Mouse (Mus musculus) neural tube, embryonic 15.5 days (tissue): Measurements from ENCODE around the gene Gm12184. TPM values are rescaled to one million over a fixed set of nuclear protein-coding genes. Genes with fewer than 3 reads are reported as not detected.

Experiments
- ATAC-seq: fragments of 200-750 bp; cut with Nextera tagmentation; 2 replicates; pipeline ENCODE4 v1.8.0; 2017; ENCODE audit warnings: mild to moderate bottlenecking, moderate TSS enrichment, moderate library complexity; ENCODE audit not compliant: low FRiP score
- H3K27ac ChIP-seq: fragments of 300-500 bp; sonication (generic); replicated peaks from 2 replicates; pipeline ENCODE4 v1.5.1; 2015; ENCODE audit warnings: mild to moderate bottlenecking, inconsistent platforms
- H3K27me3 ChIP-seq: fragments of 300-500 bp; sonication (generic); replicated peaks from 2 replicates; pipeline ENCODE4 v1.6.1; 2015; ENCODE audit warnings: inconsistent platforms
- H3K36me3 ChIP-seq: fragments of 300-500 bp; sonication (generic); 2 replicates; pipeline ENCODE4 v1.6.1; 2015; ENCODE audit warnings: inconsistent platforms
- H3K4me1 ChIP-seq: fragments of 300-500 bp; sonication (generic); 2 replicates; pipeline ENCODE4 v1.6.1; 2015; ENCODE audit warnings: inconsistent platforms
- H3K4me2 ChIP-seq: fragments of 300-500 bp; sonication (generic); 2 replicates; pipeline ENCODE4 v1.6.1; 2015; ENCODE audit warnings: inconsistent platforms, mild to moderate bottlenecking, moderate library complexity
- H3K4me3 ChIP-seq: fragments of 300-500 bp; sonication (generic); replicated peaks from 2 replicates; pipeline ENCODE4 v1.5.1; 2015; ENCODE audit warnings: mild to moderate bottlenecking, inconsistent platforms
- H3K9ac ChIP-seq: fragments of 300-500 bp; sonication (generic); replicated peaks from 2 replicates; pipeline ENCODE4 v1.6.1; 2015; ENCODE audit warnings: mild to moderate bottlenecking, inconsistent platforms
- H3K9me3 ChIP-seq: fragments of 300-500 bp; sonication (generic); replicated peaks from 2 replicates; pipeline ENCODE4 v1.6.1; 2016; ENCODE audit warnings: inconsistent platforms
- WGBS: fragments of 180-500 bp; shearing (Covaris S2); methylation state at CpG from one replicate; pipeline ENCODE4 v1.1.7; 2015; ENCODE audit warnings: mixed read lengths; 5-methylcytosine and 5-hydroxymethylcytosine counted together
- polyA plus RNA-seq: library from polyadenylated mRNA; unstranded; fragments of >200 nt; fragmentation: Nextera tagmentation; extraction: Ambion mirVana; gene quantifications from 2 replicates; pipeline ENCODE4 v1.2.1, GENCODE M21; 2015

The Gm12184 gene
- polyA plus RNA-seq, 1 experiment from 2014 or later = 3.3 TPM

DNA sequence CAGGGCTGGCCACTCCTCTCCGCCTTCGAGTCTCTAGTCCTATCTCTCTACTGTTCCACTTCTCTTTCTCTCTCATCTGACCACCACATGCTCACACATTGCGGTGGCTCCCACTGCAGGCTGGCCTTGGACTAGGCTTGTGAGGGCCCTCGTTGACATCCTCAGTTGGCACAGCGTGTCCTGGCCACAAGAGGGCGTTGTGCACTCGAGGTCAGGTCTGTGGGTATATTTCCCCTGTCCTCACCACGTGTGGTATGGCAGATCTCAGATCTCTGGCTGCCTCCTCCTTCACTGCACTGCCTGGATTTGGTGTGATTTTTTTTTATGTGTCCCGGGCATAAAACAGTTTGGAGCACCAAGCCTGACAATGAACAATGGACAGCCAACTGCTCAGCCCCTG, 49.8 kb downstream of the Gm12184 start:
- Histone ChIP-seq H3K4me2 (no peak overlapping the region), H3K27ac (no peak overlapping the region), H3K9ac (no peak overlapping the region), H3K9me3 (no peaks in the 10 kb centered on the region), H3K36me3 (no peaks in the 10 kb centered on the region), H3K4me1 (peaks cover 3% of the 10 kb centered on the region; the same call in 1 of the 2 replicates), H3K27me3 (no peaks in the 10 kb centered on the region; the same call in 1 of the 2 replicates), H3K4me3 (no peak overlapping the region)
- no peak for ATAC-seq
- 47% methylated on average over 9 of the region's 9 CpGs for WGBS

DNA sequence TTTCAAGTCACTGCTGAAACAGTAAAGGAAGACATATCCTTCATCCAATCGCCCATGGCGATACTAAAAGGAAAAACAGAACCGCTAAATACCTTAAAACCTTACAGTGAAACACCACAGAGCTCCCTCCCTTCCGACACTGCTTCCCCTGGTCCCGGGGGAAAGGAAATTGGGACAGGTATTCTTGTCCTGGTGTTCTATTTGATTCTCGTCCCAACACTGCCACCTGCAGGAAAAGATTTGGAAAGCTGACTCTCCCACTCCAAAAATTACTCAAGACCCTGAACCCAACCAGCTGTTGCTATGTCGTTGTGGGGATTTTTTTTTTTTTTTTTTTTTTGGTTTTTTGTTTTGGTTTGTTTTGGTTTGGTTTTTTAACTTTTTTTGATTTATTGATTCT, 51.0 kb downstream of the Gm12184 start:
- ATAC-seq = peak; percentile 62; the same call in 1 of the 2 replicates
- Histone ChIP-seq H3K27ac (no peak overlapping the region), H3K4me2 (peak overlapping the region; percentile 46), H3K9me3 (no peaks in the 10 kb centered on the region), H3K4me3 (0 out of 2 replicates have a peak overlapping the region, but pooled peaks have one; percentile 15), H3K4me1 (peaks cover 3% of the 10 kb centered on the region; the same call in 1 of the 2 replicates), H3K27me3 (no peaks in the 10 kb centered on the region; the same call in 1 of the 2 replicates), H3K9ac (no peak overlapping the region), H3K36me3 (no peaks in the 10 kb centered on the region)
- WGBS = 2% methylated on average over 7 of the region's 7 CpGs

Other genes with a start within 250 kb of the Gm12184 start
- gene Rack1, start 26.3 kb downstream of the Gm12184 start, polyA plus RNA-seq = 351 and 459 TPM in 2 replicates
- 6.4 and 7.3 TPM in 2 replicates for gene Trim41, start 9.3 kb downstream of the Gm12184 start, polyA plus RNA-seq
- 2.1 and 2.6 TPM in 2 replicates for gene Trim7, start 515 bp downstream of the Gm12184 start, polyA plus RNA-seq
- gene Irgm1, start 45.0 kb upstream of the Gm12184 start, polyA plus RNA-seq = 4.2 and 12.2 TPM in 2 replicates
- 0.18 and 0.24 TPM in 2 replicates for gene Gm5431, start 75.6 kb upstream of the Gm12184 start, polyA plus RNA-seq
- 2.2 and 3.4 TPM in 2 replicates for gene Psme2b, start 119.5 kb upstream of the Gm12184 start, polyA plus RNA-seq
- gene Olfr56, start 152.2 kb upstream of the Gm12184 start, polyA plus RNA-seq = not detected in 2 replicates
- 0.24 and 0.88 TPM in 2 replicates for gene 9930111J21Rik1, start 152.7 kb upstream of the Gm12184 start, polyA plus RNA-seq
- 0.10 TPM in 1 of 2 replicates, not detected in the other for gene Gm12185, start 165.6 kb upstream of the Gm12184 start, polyA plus RNA-seq
- gene Tgtp1, start 167.5 kb upstream of the Gm12184 start, polyA plus RNA-seq = 7.9 TPM in 1 of 2 replicates, not detected in the other
- gene 9930111J21Rik2, start 224.6 kb upstream of the Gm12184 start, polyA plus RNA-seq = 0.36 and 0.64 TPM in 2 replicates
- 0.14 and 8.5 TPM in 2 replicates for gene Tgtp2, start 237.6 kb upstream of the Gm12184 start, polyA plus RNA-seq
- gene Ifi47, start 249.9 kb upstream of the Gm12184 start, polyA plus RNA-seq = 0.64 and 6.6 TPM in 2 replicates